In genomic region chr1:161792687-161792969, GRCm38 (mm10) we compare ENCODE assay signal across 27 mouse cellular contexts. TPM values are rescaled to one million over a fixed set of nuclear protein-coding genes. Genes with fewer than 3 reads are reported as not detected.
DNase-seq lines count a peak whose midpoint lies in the region; ATAC-seq and TF ChIP-seq lines count a peak whose summit lies in the region.
"Had no signal": no experiment of that assay in that cellular context is flagged by ENCODE, and none has a peak within 500 bp of the region (broad histone marks: within the 10 kb centered on the region; RNA-seq: fewer than 3 reads in every experiment).

No protein-coding gene starts in this region.

- TF ChIP-seq CTCF in intestine, postnatal 0 days (IDR thresholded peaks at IDR 0.05; ENCODE audit: low read depth): no peak
- no peak for TF ChIP-seq CTCF in liver, embryonic 14.5 days (IDR thresholded peaks at IDR 0.05; ENCODE audit: low read depth)

- 0 out of 2 replicates have a peak, but pooled peaks have one; percentile 58 for ATAC-seq in intestine, embryonic 16.5 days
- no peak for ATAC-seq in intestine, postnatal 0 days
- ATAC-seq in liver, embryonic 14.5 days (ENCODE audit: insufficient read depth): peak; percentile 86
- no peak for ATAC-seq in cerebellum, adult (ENCODE audit: insufficient number of reproducible peaks, low FRiP score, low TSS enrichment)
- ATAC-seq: forebrain, embryonic 15.5 days; inflammation-experienced regulatory T-cells, adult 6 months had no signal

- H3K4me3 ChIP-seq in intestine, embryonic 16.5 days (ENCODE audit: low read length): no peak overlapping the region
- no peak overlapping the region for H3K4me3 ChIP-seq in intestine, postnatal 0 days (ENCODE audit: low read depth, low read length)
- peak overlapping the region; percentile 47 for H3K4me3 ChIP-seq in erythroblast, embryonic 14.5 days (replicated peaks)
- peak overlapping the region; percentile 2 to 22; a peak in 1 of 4 replicates for H3K4me3 ChIP-seq in liver, embryonic 14.5 days (ENCODE audit: insufficient read depth in 1 of 2, low read depth in 2 of 2, low read length in 2 of 2)
- H3K4me3 ChIP-seq: embryonic facial prominence, embryonic 13.5 days; forebrain, embryonic 15.5 days; heart, embryonic 13.5 days; hindbrain, embryonic 13.5 days; layer of hippocampus, adult 2 months had no signal

- no peak overlapping the region for H3K27ac ChIP-seq in intestine, embryonic 16.5 days (ENCODE audit: low read length)
- no peak overlapping the region for H3K27ac ChIP-seq in intestine, postnatal 0 days (ENCODE audit: low read depth, low read length)
- peak overlapping the region; percentile 95 for H3K27ac ChIP-seq in liver, embryonic 14.5 days
- H3K27ac ChIP-seq: embryonic facial prominence, embryonic 13.5 days; forebrain, embryonic 15.5 days; heart, embryonic 13.5 days; hindbrain, embryonic 13.5 days; layer of hippocampus, adult 2 months had no signal

- WGBS in intestine, embryonic 16.5 days: 86% methylated on average over 4 of the region's 4 CpGs
- WGBS in intestine, postnatal 0 days: 91% methylated on average over 4 of the region's 4 CpGs
- WGBS in liver, embryonic 14.5 days (ENCODE audit: insufficient replicate concordance): 16% methylated on average over 4 of the region's 4 CpGs

- no peak overlapping the region for H3K4me2 ChIP-seq in intestine, embryonic 16.5 days (ENCODE audit: low read depth, low read length)
- H3K4me2 ChIP-seq in intestine, postnatal 0 days (replicated peaks; ENCODE audit: low read depth): no peak overlapping the region
- H3K4me2 ChIP-seq in liver, embryonic 14.5 days (ENCODE audit: low read depth): peak overlapping the region; percentile 83
- H3K4me2 ChIP-seq: embryonic facial prominence, embryonic 13.5 days; forebrain, embryonic 15.5 days; heart, embryonic 13.5 days; hindbrain, embryonic 13.5 days had no signal

- H3K4me1 ChIP-seq in intestine, embryonic 16.5 days (ENCODE audit: control insufficient read depth, insufficient read depth, low read length): no peaks in the 10 kb centered on the region
- H3K4me1 ChIP-seq in intestine, postnatal 0 days (replicated peaks; ENCODE audit: control insufficient read depth, insufficient read depth, low read length): no peaks in the 10 kb centered on the region
- H3K4me1 ChIP-seq in erythroblast, embryonic 14.5 days (ENCODE audit: control insufficient read depth): peaks cover 78% of the 10 kb centered on the region
- H3K4me1 ChIP-seq in liver, embryonic 14.5 days (replicated peaks; ENCODE audit: control insufficient read depth in 2 of 2, insufficient read depth in 2 of 2, low read length in 1 of 2): peaks cover 41 to 45% of the 10 kb centered on the region in 2 experiments
- H3K4me1 ChIP-seq: embryonic facial prominence, embryonic 13.5 days; forebrain, embryonic 15.5 days; hindbrain, embryonic 13.5 days had no signal

- no peaks in the 10 kb centered on the region for H3K27me3 ChIP-seq in intestine, embryonic 16.5 days (replicated peaks; ENCODE audit: control insufficient read depth, insufficient read depth, low read length)
- no peaks in the 10 kb centered on the region for H3K27me3 ChIP-seq in intestine, postnatal 0 days (replicated peaks; ENCODE audit: control insufficient read depth, insufficient read depth, low read length)
- H3K27me3 ChIP-seq in erythroblast, embryonic 14.5 days (ENCODE audit: control insufficient read depth): no peaks in the 10 kb centered on the region
- no peaks in the 10 kb centered on the region for H3K27me3 ChIP-seq in liver, embryonic 14.5 days (ENCODE audit: control insufficient read depth, insufficient read depth, low read length)
- H3K27me3 ChIP-seq: embryonic facial prominence, embryonic 13.5 days; forebrain, embryonic 15.5 days; heart, embryonic 13.5 days; hindbrain, embryonic 13.5 days had no signal

- no peak overlapping the region for H3K9ac ChIP-seq in intestine, embryonic 16.5 days (ENCODE audit: low read depth, low read length)
- H3K9ac ChIP-seq in intestine, postnatal 0 days (ENCODE audit: low read depth, low read length): no peak overlapping the region
- peak overlapping the region; percentile 52 for H3K9ac ChIP-seq in liver, embryonic 14.5 days (replicated peaks)
- H3K9ac ChIP-seq: embryonic facial prominence, embryonic 13.5 days; forebrain, embryonic 15.5 days; heart, embryonic 13.5 days; hindbrain, embryonic 13.5 days had no signal

- H3K36me3 ChIP-seq in intestine, embryonic 16.5 days (ENCODE audit: control insufficient read depth, insufficient read depth, low read length): no peaks in the 10 kb centered on the region
- H3K36me3 ChIP-seq in intestine, postnatal 0 days (ENCODE audit: control insufficient read depth, insufficient read depth): no peaks in the 10 kb centered on the region
- H3K36me3 ChIP-seq in erythroblast, embryonic 14.5 days (ENCODE audit: control insufficient read depth): no peaks in the 10 kb centered on the region
- no peaks in the 10 kb centered on the region for H3K36me3 ChIP-seq in liver, embryonic 14.5 days (replicated peaks; ENCODE audit: control insufficient read depth, insufficient read depth, low read depth)
- H3K36me3 ChIP-seq: embryonic facial prominence, embryonic 13.5 days; forebrain, embryonic 15.5 days; heart, embryonic 13.5 days; hindbrain, embryonic 13.5 days had no signal

- no peaks in the 10 kb centered on the region for H3K9me3 ChIP-seq in intestine, embryonic 16.5 days (ENCODE audit: control insufficient read depth, low read length)
- no peaks in the 10 kb centered on the region for H3K9me3 ChIP-seq in intestine, postnatal 0 days (ENCODE audit: control insufficient read depth)
- no peaks in the 10 kb centered on the region for H3K9me3 ChIP-seq in erythroblast, embryonic 14.5 days (ENCODE audit: control insufficient read depth, low read length)
- H3K9me3 ChIP-seq in liver, embryonic 14.5 days (ENCODE audit: control insufficient read depth, low read length): no peaks in the 10 kb centered on the region
- H3K9me3 ChIP-seq: embryonic facial prominence, embryonic 13.5 days; forebrain, embryonic 15.5 days; heart, embryonic 13.5 days; hindbrain, embryonic 13.5 days had no signal

- DNase-seq in liver, embryonic 14.5 days (ENCODE audit: low read depth in 3 of 3, low spot score in 3 of 3): peak; percentile 60 to 69 (median 66)
- DNase-seq in ovary, adult 18-20 months (ENCODE audit: low spot score): no peak
- DNase-seq in Muller cell, postnatal 12 days (ENCODE audit: inconsistent ontology term): no peak
- DNase-seq: adrenal gland, postnatal 25 days; cerebellum, adult 18-20 months; cerebellum, postnatal 25 days; embryo, embryonic 11 days; gastrocnemius, postnatal 10 days; kidney, adult 8-10 months; kidney, postnatal 25 days; lung, adult 18-20 months; lung, postnatal 14 days; midbrain, embryonic 14.5 days; right cerebral cortex, postnatal 14 days; thymus, postnatal 14 days had no signal

- peak; percentile 90 for TF ChIP-seq EP300 in liver, embryonic 14.5 days (IDR thresholded peaks at IDR 0.05; ENCODE audit: low read depth)

RNA-seq across cellular contexts. Expression of gene Fasl, which starts 4.3 kb away (rescaled TPM):
- not detected in 2 replicates for polyA plus RNA-seq in intestine, embryonic 16.5 days (2015; fragmentation: Nextera tagmentation; extraction: Ambion mirVana)
- not detected in 2 replicates for polyA plus RNA-seq in intestine, postnatal 0 days (2015; fragmentation: Nextera tagmentation; extraction: Ambion mirVana)
- polyA plus RNA-seq in erythroblast, embryonic 14.5 days (2012): not detected in 2 replicates
- 0.03 and 0.11 TPM in 2 replicates for polyA plus RNA-seq in liver, embryonic 14.5 days (2012; rRNA removed)
- not detected in 2 replicates for polyA plus RNA-seq in liver, embryonic 14.5 days (2014; fragmentation: Nextera tagmentation; extraction: Ambion mirVana)
- polyA plus RNA-seq: embryonic facial prominence, embryonic 13.5 days; heart, embryonic 13.5 days; limb, embryonic 11.5 days; midbrain, embryonic 14.5 days; neural tube, embryonic 11.5 days had no signal

Comparison
In these comparisons a context has a peak if more than half of its experiments do, and no peak if none do; other contexts are left out.
1. ATAC-seq: peak in intestine, embryonic 16.5 days (single experiment) and liver, embryonic 14.5 days (single experiment); none in intestine, postnatal 0 days (single experiment) and cerebellum, adult (single experiment).
2. H3K4me3 ChIP-seq: peak in erythroblast, embryonic 14.5 days (single experiment) and liver, embryonic 14.5 days (2 of 2); none in intestine, embryonic 16.5 days (single experiment) and intestine, postnatal 0 days (single experiment).
3. DNase-seq: peak in liver, embryonic 14.5 days (3 of 3); none in ovary, adult 18-20 months (single experiment) and Muller cell, postnatal 12 days (single experiment).